Mouse (Mus musculus): ENCODE results near the gene Gm17545.

GRCm38 (mm10) chr9:22434101-22434500, 20.0 kb upstream of the Gm17545 start:
- no peak for TF ChIP-seq EP300 (optimal IDR thresholded peaks at IDR 0.05)
- TF ChIP-seq CTCF (IDR thresholded peaks at IDR 0.05; ENCODE audit: low read depth): no peak
